Mouse (Mus musculus) liver, embryonic 16.5 days (tissue): ENCODE data around the gene Zfp382. TPM values are rescaled to one million over a fixed set of nuclear protein-coding genes. Genes with fewer than 3 reads are reported as not detected.
A peak's percentile ranks its signal among the peaks of the same experiment; 100 is the strongest.
"Not testable (repeated sequence)": the region's sequence is repeated elsewhere in the genome, so short reads cannot be mapped to it uniquely, and the experiment has no call there.

Experiments used
- ATAC-seq: fragments of 200-750 bp; cut with Nextera tagmentation; 2 replicates; pipeline ENCODE4 v1.8.0; 2017; ENCODE audit warnings: low read depth, mild to moderate bottlenecking, moderate number of reproducible peaks, moderate library complexity
- H3K27ac ChIP-seq: fragments of 300-500 bp; sonication (generic); 2 replicates; pipeline ENCODE4 v1.5.1; 2014; ENCODE audit warnings: mild to moderate bottlenecking, low read length
- H3K27me3 ChIP-seq: fragments of 300-500 bp; sonication (generic); 2 replicates; pipeline ENCODE4 v1.6.1; 2014; ENCODE audit warnings: low read depth, low read length, mixed read lengths; ENCODE audit not compliant: control insufficient read depth, insufficient read depth
- H3K36me3 ChIP-seq: fragments of 300-500 bp; sonication (generic); 2 replicates; pipeline ENCODE4 v1.6.1; 2014; ENCODE audit warnings: mild to moderate bottlenecking; ENCODE audit not compliant: control insufficient read depth, insufficient read depth
- H3K4me1 ChIP-seq: fragments of 300-500 bp; sonication (generic); 2 replicates; pipeline ENCODE4 v1.6.1; 2014; ENCODE audit warnings: low read depth, low read length, mixed read lengths; ENCODE audit not compliant: control insufficient read depth
- H3K4me2 ChIP-seq: fragments of 300-500 bp; sonication (generic); 2 replicates; pipeline ENCODE4 v1.6.1; 2014; ENCODE audit warnings: low read depth, low read length, mixed read lengths
- H3K4me3 ChIP-seq: fragments of 300-500 bp; sonication (generic); 2 replicates; pipeline ENCODE4 v1.5.1; 2014; ENCODE audit warnings: low read depth, mild to moderate bottlenecking, low read length
- H3K9ac ChIP-seq: fragments of 300-500 bp; sonication (generic); 2 replicates; pipeline ENCODE4 v1.6.1; 2014; ENCODE audit warnings: low read depth, low read length
- H3K9me3 ChIP-seq: fragments of 300-500 bp; sonication (generic); replicated peaks from 2 replicates; pipeline ENCODE4 v1.6.1; 2016; ENCODE audit warnings: low read length; ENCODE audit not compliant: control insufficient read depth
- WGBS: fragments of 180-500 bp; shearing (Covaris S2); extraction: QIAGEN DNeasy Blood & Tissue Kit; methylation state at CpG from one replicate; pipeline ENCODE4 v1.1.7; 2014; ENCODE audit not compliant: insufficient replicate concordance; 5-methylcytosine and 5-hydroxymethylcytosine counted together
- polyA plus RNA-seq: library from polyadenylated mRNA; unstranded; fragments of >200 nt; fragmentation: Nextera tagmentation; extraction: Ambion mirVana; gene quantifications from 2 replicates; pipeline ENCODE4 v1.2.1, GENCODE M21; 2015

Gene Zfp382
- polyA plus RNA-seq, 1 experiment from 2014 or later, result 1.0 TPM

- Histone ChIP-seq H3K9me3 (no peaks in the 10 kb centered on the region), H3K27ac (peak within 1 kb of the TSS; percentile 88), H3K9ac (peak within 1 kb of the TSS; percentile 91), H3K4me3 (peak within 1 kb of the TSS; percentile 88), H3K27me3 (no peaks in the 10 kb centered on the region), H3K4me1 (peaks cover 14% of the 10 kb centered on the region), H3K36me3 (peaks cover 10% of the 10 kb centered on the region), H3K4me2 (peak within 1 kb of the TSS; percentile 89)
- under 1% methylated on average over 36 of the region's 36 CpGs for WGBS
- peak; percentile 98 for ATAC-seq
Observed at GRCm38 (mm10) chr7:30169583-30170282, 48.0 kb downstream of the Zfp382 start, which contains the start of gene Zfp146. Gene Zfp146, minus strand, starts transcription at chr7:30169750.

- no peak for ATAC-seq
- Histone ChIP-seq H3K27ac (peak overlapping the region; percentile 88), H3K4me2 (peak overlapping the region; percentile 89), H3K9me3 (no peaks in the 10 kb centered on the region), H3K4me3 (peak overlapping the region; percentile 88), H3K27me3 (no peaks in the 10 kb centered on the region), H3K4me1 (peaks cover 14% of the 10 kb centered on the region), H3K9ac (peak overlapping the region; percentile 91), H3K36me3 (peaks cover 7% of the 10 kb centered on the region; the same call in 1 of the 2 replicates)
- WGBS, result 17% methylated on average over 11 of the region's 11 CpGs
Observed at GRCm38 (mm10) chr7:30170283-30170951, 48.7 kb downstream of the Zfp382 start.

GRCm38 (mm10) chr7:30176474-30176873, 54.7 kb downstream of the Zfp382 start:
- no peak overlapping the region for H3K9ac ChIP-seq
- WGBS, result 37% methylated on average over 12 of the region's 12 CpGs
- H3K4me1 ChIP-seq, result no peaks in the 10 kb centered on the region
- no peaks in the 10 kb centered on the region for H3K36me3 ChIP-seq
- H3K9me3 ChIP-seq, result no peaks in the 10 kb centered on the region
- no peaks in the 10 kb centered on the region for H3K27me3 ChIP-seq
- no peak overlapping the region for H3K4me3 ChIP-seq
- no peak for ATAC-seq
- H3K27ac ChIP-seq, result no peak overlapping the region
- H3K4me2 ChIP-seq, result no peak overlapping the region

- no peak overlapping the region for H3K4me2 ChIP-seq
- H3K4me3 ChIP-seq, result no peak overlapping the region
- ATAC-seq, result no peak
- no peaks in the 10 kb centered on the region for H3K36me3 ChIP-seq
- no peaks in the 10 kb centered on the region for H3K4me1 ChIP-seq
- H3K27me3 ChIP-seq, result no peaks in the 10 kb centered on the region
- H3K9ac ChIP-seq, result no peak overlapping the region
- H3K9me3 ChIP-seq, result no peaks in the 10 kb centered on the region
- 73% methylated on average over 11 of the region's 11 CpGs for WGBS
- no peak overlapping the region for H3K27ac ChIP-seq
Observed at GRCm38 (mm10) chr7:30178256-30178655, 56.5 kb downstream of the Zfp382 start.

- Histone ChIP-seq H3K27ac (no peak overlapping the region), H3K4me3 (no peak overlapping the region), H3K36me3 (peaks cover 1% of the 10 kb centered on the region), H3K9ac (no peak overlapping the region), H3K4me2 (no peak overlapping the region), H3K9me3 (no peaks in the 10 kb centered on the region), H3K27me3 (no peaks in the 10 kb centered on the region), H3K4me1 (peaks cover 11% of the 10 kb centered on the region)
- 3% methylated on average over 4 of the region's 4 CpGs for whole genome bisulfite sequencing
- ATAC-seq, result 0 out of 2 replicates have a peak, but pooled peaks have one; percentile 10
Observed at GRCm38 (mm10) chr7:30181308-30181707, 59.6 kb downstream of the Zfp382 start.

GRCm38 (mm10) chr7:30181929-30182328, 60.2 kb downstream of the Zfp382 start:
- H3K36me3 ChIP-seq, result not testable (repeated sequence)

GRCm38 (mm10) chr7:30183189-30183588, 61.4 kb downstream of the Zfp382 start:
- ATAC-seq, H3K27ac ChIP-seq, H3K9me3 ChIP-seq, H3K9ac ChIP-seq, H3K4me3 ChIP-seq, H3K27me3 ChIP-seq: not testable (repeated sequence)
- 57% methylated on average over 6 of the region's 7 CpGs for WGBS
- Histone ChIP-seq H3K36me3 (peaks cover 15% of the 10 kb centered on the region), H3K4me2 (peak overlapping the region; percentile 70; the same call in 1 of the 2 replicates), H3K4me1 (peaks cover 11% of the 10 kb centered on the region)

More at GRCm38 (mm10) chr7:30181929-30182328, 60.2 kb downstream of the Zfp382 start:
- WGBS, result 84% methylated on average over 10 of the region's 10 CpGs
- not testable (repeated sequence) for H3K27me3 ChIP-seq, H3K9me3 ChIP-seq, H3K4me3 ChIP-seq, H3K27ac ChIP-seq, H3K9ac ChIP-seq, H3K4me2 ChIP-seq, ATAC-seq
- H3K4me1 ChIP-seq, result peaks cover 11% of the 10 kb centered on the region

GRCm38 (mm10) chr7:30183879-30184289, 62.1 kb downstream of the Zfp382 start, which contains the start of gene Cox7a1:
Gene Cox7a1, plus strand, starts transcription at chr7:30184144.
- H3K27ac ChIP-seq, result 0 out of 2 replicates have a peak within 1 kb of the TSS, but pooled peaks have one; percentile 26

More at GRCm38 (mm10) chr7:30183879-30184289, 62.1 kb downstream of the Zfp382 start, which contains the start of gene Cox7a1:
- WGBS, result under 1% methylated on average over 11 of the region's 11 CpGs
- peak; percentile 92 for ATAC-seq
- peak within 1 kb of the TSS; percentile 45 for H3K9ac ChIP-seq
- H3K9me3 ChIP-seq, result no peaks in the 10 kb centered on the region
- H3K4me3 ChIP-seq, result peak within 1 kb of the TSS; percentile 47
- peaks cover 15% of the 10 kb centered on the region for H3K36me3 ChIP-seq
- peak within 1 kb of the TSS; percentile 70 for H3K4me2 ChIP-seq
- no peaks in the 10 kb centered on the region for H3K27me3 ChIP-seq
- H3K4me1 ChIP-seq, result peaks cover 11% of the 10 kb centered on the region
